Mouse (Mus musculus): ENCODE data around the gene Pced1a. TPM values are rescaled to one million over a fixed set of nuclear protein-coding genes. Genes with fewer than 3 reads are reported as not detected.

Pced1a gene
- total and polyA plus RNA-seq, 3 experiments = 6.5 to 13.7 TPM; not detected in 1

DNA sequence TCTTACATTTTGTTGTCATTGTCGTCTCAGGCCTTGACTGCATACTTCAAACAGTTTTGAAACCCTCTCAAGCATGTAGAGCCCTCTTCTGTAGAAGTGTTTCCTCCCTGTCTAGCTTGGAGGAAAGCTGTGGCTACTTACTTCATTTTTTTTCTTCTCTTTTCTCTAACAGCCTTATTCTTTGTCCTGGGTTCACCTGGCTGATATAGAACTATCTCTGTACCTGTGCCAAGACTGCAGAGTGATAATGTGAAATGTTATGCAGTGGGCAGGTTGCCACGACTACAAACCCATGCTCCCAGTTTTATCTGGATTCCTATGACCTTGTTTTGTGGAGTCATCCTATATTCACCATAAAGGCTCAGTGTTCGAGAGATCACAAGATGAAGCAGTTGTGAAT, 6.0 kb upstream of the Pced1a start:
- Histone ChIP-seq H3K27me3 (ENCODE audit: control insufficient read depth in 1 of 2, insufficient read depth in 2 of 2, low read length in 2 of 2) (no peaks in the 10 kb centered on the region), H3K4me3 (ENCODE audit: control insufficient read depth in 1 of 2, insufficient read depth in 1 of 2, low read depth in 2 of 2, low read length in 2 of 2) (no peak overlapping the region), H3K27ac (ENCODE audit: control insufficient read depth, low read depth, low read length) (peak overlapping the region; percentile 18; the same call in 1 of the 2 replicates), H3K4me1 (ENCODE audit: control insufficient read depth in 1 of 2, insufficient read depth in 2 of 2, low read length in 2 of 2) (peaks cover 19 to 23% of the 10 kb centered on the region in 2 experiments), H3K79me2 (ENCODE audit: control insufficient read depth, insufficient read depth, low read length, poor library complexity) (peaks cover 47% of the 10 kb centered on the region), H3K9me3 (replicated peaks; ENCODE audit: insufficient read depth, low read length) (no peaks in the 10 kb centered on the region), H3K9ac (ENCODE audit: control insufficient read depth, low read depth, low read length, poor library complexity, severe bottlenecking) (no peak overlapping the region), H3K36me3 (ENCODE audit: control insufficient read depth in 1 of 2, insufficient read depth in 2 of 2, low read length in 2 of 2) (peaks cover 5 to 32% of the 10 kb centered on the region in 2 experiments)
- DNase-seq (ENCODE audit: low read depth, low spot score) = no peak
- TF ChIP-seq RAD21 (IDR thresholded peaks at IDR 0.05; ENCODE audit: low read depth, low read length) (no peak), MAZ (IDR thresholded peaks at IDR 0.05; ENCODE audit: low read depth, low read length) (no peak), TAL1 (IDR thresholded peaks at IDR 0.05; ENCODE audit: low read length) (no peak), ZC3H11A (IDR thresholded peaks at IDR 0.05; ENCODE audit: low read depth, low read length) (no peak), E2F4 (IDR thresholded peaks at IDR 0.05; ENCODE audit: borderline replicate concordance, low read depth, low read length) (no peak), ZNF384 (IDR thresholded peaks at IDR 0.05; ENCODE audit: low read depth, low read length) (peak; percentile 43; the same call in 1 of the 2 replicates), ETS1 (IDR thresholded peaks at IDR 0.05; ENCODE audit: low read depth, low read length) (peak; percentile 38; the same call in 1 of the 2 replicates), EP300 (IDR thresholded peaks at IDR 0.05; ENCODE audit: low read depth in 1 of 2, low read length in 2 of 2) (peak in 1 of 2 experiments; percentile 61; a peak in 2 of 4 replicates), SIN3A (IDR thresholded peaks at IDR 0.05; ENCODE audit: low read length) (peak; percentile 51; the same call in 1 of the 2 replicates), GATA1 (IDR thresholded peaks at IDR 0.05; ENCODE audit: low read depth, low read length) (peak; percentile 47; the same call in 1 of the 2 replicates)

DNA sequence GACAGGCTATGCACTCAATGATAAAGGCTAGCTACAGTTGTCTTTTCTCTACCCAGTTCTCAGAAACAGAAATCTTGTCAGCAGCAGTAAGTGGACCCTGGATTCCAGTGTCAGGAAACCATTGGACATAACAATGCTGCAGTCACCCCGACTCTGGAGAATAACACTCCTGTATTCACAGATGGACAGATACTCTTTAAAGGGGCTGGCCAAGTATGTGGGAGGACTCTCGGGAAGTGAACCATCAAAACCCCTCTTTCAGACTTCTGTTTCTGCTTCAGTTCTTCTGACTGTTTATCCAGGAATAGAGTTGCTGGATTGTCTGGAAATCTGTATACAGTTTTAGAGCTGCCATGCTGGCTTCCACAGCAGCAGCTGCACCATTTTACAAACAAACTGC, 5.3 kb upstream of the Pced1a start:
- Histone ChIP-seq H3K27ac (ENCODE audit: control insufficient read depth, low read depth, low read length) (peak overlapping the region; percentile 18; the same call in 1 of the 2 replicates), H3K36me3 (ENCODE audit: control insufficient read depth in 1 of 2, insufficient read depth in 2 of 2, low read length in 2 of 2) (peaks cover 5 to 36% of the 10 kb centered on the region in 2 experiments), H3K9ac (ENCODE audit: control insufficient read depth, low read depth, low read length, poor library complexity, severe bottlenecking) (no peak overlapping the region), H3K27me3 (ENCODE audit: control insufficient read depth in 1 of 2, insufficient read depth in 2 of 2, low read length in 2 of 2) (no peaks in the 10 kb centered on the region), H3K4me3 (ENCODE audit: control insufficient read depth in 1 of 2, insufficient read depth in 1 of 2, low read depth in 2 of 2, low read length in 2 of 2) (no peak overlapping the region), H3K79me2 (ENCODE audit: control insufficient read depth, insufficient read depth, low read length, poor library complexity) (peaks cover 52% of the 10 kb centered on the region), H3K4me1 (ENCODE audit: control insufficient read depth in 1 of 2, insufficient read depth in 2 of 2, low read length in 2 of 2) (peaks cover 25 to 26% of the 10 kb centered on the region in 2 experiments), H3K9me3 (replicated peaks; ENCODE audit: insufficient read depth, low read length) (no peaks in the 10 kb centered on the region)
- no peak for TF ChIP-seq GABPA (IDR thresholded peaks at IDR 0.05; ENCODE audit: low read depth, low read length)
- no peak for TF ChIP-seq JUND (IDR thresholded peaks at IDR 0.05; ENCODE audit: low read depth, low read length)
- no peak for TF ChIP-seq ZMIZ1 (IDR thresholded peaks at IDR 0.05; ENCODE audit: low read depth, low read length)
- TF ChIP-seq E2F4 (IDR thresholded peaks at IDR 0.05; ENCODE audit: borderline replicate concordance, low read depth, low read length) = no peak
- TF ChIP-seq ZKSCAN1 (IDR thresholded peaks at IDR 0.05; ENCODE audit: low read depth, low read length) = no peak
- TF ChIP-seq UBTF (IDR thresholded peaks at IDR 0.05; ENCODE audit: borderline replicate concordance, insufficient read depth, low read depth, low read length) = no peak
- no peak for TF ChIP-seq POLR2A (IDR thresholded peaks at IDR 0.05; ENCODE audit: control insufficient read depth in 1 of 2, insufficient read depth in 1 of 2, low read depth in 1 of 2, low read length in 2 of 2, poor library complexity in 1 of 2)
- no peak for TF ChIP-seq MAZ (IDR thresholded peaks at IDR 0.05; ENCODE audit: low read depth, low read length)
- TF ChIP-seq ETS1 (IDR thresholded peaks at IDR 0.05; ENCODE audit: low read depth, low read length) = no peak
- no peak for TF ChIP-seq NRF1 (IDR thresholded peaks at IDR 0.05; ENCODE audit: insufficient read depth, low read depth, low read length, poor library complexity, severe bottlenecking)
- no peak for TF ChIP-seq MXI1 (IDR thresholded peaks at IDR 0.05; ENCODE audit: low read depth, low read length)
- TF ChIP-seq POLR2AphosphoS5 (IDR thresholded peaks at IDR 0.05; ENCODE audit: borderline replicate concordance, low read depth, low read length) = no peak
- TF ChIP-seq MAFK (IDR thresholded peaks at IDR 0.05; ENCODE audit: borderline replicate concordance, low read depth, low read length) = no peak
- TF ChIP-seq CTCF (IDR thresholded peaks at IDR 0.05 in 2 of 3, conservative IDR thresholded peaks at IDR 0.05 in 1 of 3; ENCODE audit: control insufficient read depth in 1 of 3, insufficient read depth in 1 of 3, low read depth in 2 of 3, low read length in 3 of 3, poor library complexity in 1 of 3, severe bottlenecking in 1 of 3) = no peak
- TF ChIP-seq MYC (IDR thresholded peaks at IDR 0.05; ENCODE audit: low read depth, low read length) = no peak
- no peak for TF ChIP-seq MEF2A (IDR thresholded peaks at IDR 0.05; ENCODE audit: extremely low read depth, insufficient replicate concordance, low read depth, low read length, poor library complexity, severe bottlenecking)
- no peak for TF ChIP-seq EP300 (IDR thresholded peaks at IDR 0.05; ENCODE audit: low read depth in 1 of 2, low read length in 2 of 2)
- no peak for TF ChIP-seq TCF12 (IDR thresholded peaks at IDR 0.05; ENCODE audit: low read depth, low read length)
- no peak for DNase-seq (ENCODE audit: low read depth, low spot score)
